Mouse (Mus musculus): ENCODE measurements around the gene Rab17. TPM values are rescaled to one million over a fixed set of nuclear protein-coding genes. Genes with fewer than 3 reads are reported as not detected.

Rab17 gene
- total and polyA plus RNA-seq, 2 experiments from 2014 or later = 5.6 to 8.4 TPM

DNA sequence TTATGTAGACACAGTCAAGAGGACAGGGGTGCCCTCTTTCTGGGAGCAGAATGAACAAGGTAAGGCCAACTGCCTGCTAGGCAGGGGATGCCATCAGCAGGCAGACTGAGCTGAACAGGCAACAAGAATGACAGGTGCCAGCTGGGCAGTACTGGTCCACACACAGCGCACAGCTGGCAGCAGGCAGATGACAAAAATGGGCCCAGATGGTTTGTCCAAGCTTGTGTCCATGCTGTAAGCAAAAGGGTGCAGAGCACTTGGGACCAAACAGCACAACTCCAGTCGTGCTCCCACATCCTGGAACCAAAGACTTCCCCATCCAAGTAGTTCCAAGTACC lies 4.1 kb upstream of the Rab17 start:
- Histone ChIP-seq H3K27me3 (ENCODE audit: control insufficient read depth, insufficient read depth, low read length) (no peaks in the 10 kb centered on the region), H3K9ac (replicated peaks; ENCODE audit: low read depth, low read length) (0 out of 2 replicates have a peak overlapping the region, but pooled peaks have one; percentile 30), H3K27ac (ENCODE audit: low read depth) (peak overlapping the region; percentile 36; the same call in 1 of the 2 replicates), H3K4me1 (ENCODE audit: control insufficient read depth, insufficient read depth) (peaks cover 30% of the 10 kb centered on the region), H3K9me3 (replicated peaks; ENCODE audit: control insufficient read depth, low read length) (no peaks in the 10 kb centered on the region), H3K36me3 (replicated peaks; ENCODE audit: control insufficient read depth, insufficient read depth, low read length) (no peaks in the 10 kb centered on the region), H3K4me2 (ENCODE audit: low read depth, low read length) (no peak overlapping the region), H3K4me3 (ENCODE audit: low read depth, low read length) (no peak overlapping the region)
- 77% methylated on average over 2 of the region's 2 CpGs for WGBS
- no peak for DNase-seq (ENCODE audit: low spot score)
- TF ChIP-seq EP300 (IDR thresholded peaks at IDR 0.05; ENCODE audit: low read depth) = no peak
- TF ChIP-seq CTCF (IDR thresholded peaks at IDR 0.05; ENCODE audit: low read depth) = no peak
- ATAC-seq (ENCODE audit: insufficient read depth, low read depth) = peak; percentile 32; the same call in 1 of the 2 replicates

DNA sequence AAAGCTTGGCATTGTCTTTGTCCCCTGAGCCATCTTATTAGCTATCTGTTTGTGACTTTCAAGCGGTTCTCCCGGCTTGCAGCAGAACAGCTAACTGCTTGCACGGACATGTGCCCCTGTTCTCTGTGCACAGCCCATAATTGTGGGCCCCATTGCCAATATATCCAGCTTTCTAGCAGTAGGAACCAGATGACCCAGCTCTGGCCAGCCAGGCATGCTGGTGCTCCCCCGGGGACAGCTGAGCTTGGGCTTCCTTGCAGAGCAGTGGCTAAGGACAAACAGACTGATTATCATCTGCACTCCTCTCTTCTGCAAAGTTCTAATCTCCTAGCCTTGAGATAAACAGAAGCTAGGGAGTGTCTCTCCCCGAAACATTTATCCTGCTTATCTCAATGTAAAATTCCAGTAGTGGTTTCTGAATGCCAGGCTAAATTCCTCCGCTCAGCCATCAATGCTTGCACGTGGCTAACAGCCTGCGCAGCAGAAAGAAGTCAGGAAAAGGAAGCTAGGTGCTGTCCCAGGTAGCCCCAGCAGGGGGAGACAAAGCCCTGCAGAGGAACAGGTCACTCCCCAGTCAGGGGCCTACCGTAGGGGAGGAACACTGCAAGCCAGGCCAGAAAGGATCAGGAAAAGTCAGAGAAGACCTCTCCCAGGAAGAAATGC lies 3.6 kb upstream of the Rab17 start:
- DNase-seq (ENCODE audit: low spot score) (peak; percentile 90), ATAC-seq (ENCODE audit: insufficient read depth, low read depth) (peak; percentile 79)
- no peaks in the 10 kb centered on the region for H3K27me3 ChIP-seq (ENCODE audit: control insufficient read depth, insufficient read depth, low read length)
- 13% methylated on average over 9 of the region's 9 CpGs for WGBS
- H3K9ac ChIP-seq (replicated peaks; ENCODE audit: low read depth, low read length) = 0 out of 2 replicates have a peak overlapping the region, but pooled peaks have one; percentile 30
- H3K4me1 ChIP-seq (ENCODE audit: control insufficient read depth, insufficient read depth) = peaks cover 35% of the 10 kb centered on the region
- no peaks in the 10 kb centered on the region for H3K9me3 ChIP-seq (replicated peaks; ENCODE audit: control insufficient read depth, low read length)
- H3K36me3 ChIP-seq (replicated peaks; ENCODE audit: control insufficient read depth, insufficient read depth, low read length) = no peaks in the 10 kb centered on the region
- H3K4me2 ChIP-seq (ENCODE audit: low read depth, low read length) = no peak overlapping the region
- TF ChIP-seq EP300 (IDR thresholded peaks at IDR 0.05; ENCODE audit: low read depth) (peak; percentile 86), CTCF (IDR thresholded peaks at IDR 0.05; ENCODE audit: low read depth) (peak; percentile 100)
- H3K4me3 ChIP-seq (ENCODE audit: low read depth, low read length) = no peak overlapping the region
- peak overlapping the region; percentile 36; the same call in 1 of the 2 replicates for H3K27ac ChIP-seq (ENCODE audit: low read depth)

DNA sequence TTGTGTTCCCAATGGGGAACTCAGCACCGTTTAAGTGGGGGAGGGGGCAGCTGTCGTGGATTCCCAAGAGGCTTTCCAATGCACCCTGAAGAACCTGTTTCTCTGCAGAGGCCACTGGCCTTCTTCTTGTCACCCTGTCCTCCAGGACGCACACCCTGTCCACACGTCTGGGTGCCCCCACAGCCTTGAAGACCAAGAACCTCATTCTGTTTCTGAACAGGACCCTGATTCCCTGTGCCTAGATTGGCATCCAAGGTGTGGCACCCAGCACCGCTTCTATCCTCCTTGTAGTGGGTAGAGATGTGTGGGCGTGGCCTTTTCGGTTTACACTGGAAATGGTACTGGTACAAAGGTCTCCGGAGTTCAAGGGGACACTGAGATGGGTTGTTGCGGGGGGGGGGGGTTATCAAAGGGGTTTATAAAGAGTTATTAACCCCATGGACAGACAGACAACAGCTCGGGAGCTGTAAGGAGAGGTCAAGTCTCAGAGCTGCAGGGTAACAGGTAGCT lies 475 bp upstream of the Rab17 start:
- Histone ChIP-seq H3K4me1 (ENCODE audit: control insufficient read depth, insufficient read depth) (peaks cover 32% of the 10 kb centered on the region), H3K27ac (ENCODE audit: low read depth) (no peak overlapping the region)

DNA sequence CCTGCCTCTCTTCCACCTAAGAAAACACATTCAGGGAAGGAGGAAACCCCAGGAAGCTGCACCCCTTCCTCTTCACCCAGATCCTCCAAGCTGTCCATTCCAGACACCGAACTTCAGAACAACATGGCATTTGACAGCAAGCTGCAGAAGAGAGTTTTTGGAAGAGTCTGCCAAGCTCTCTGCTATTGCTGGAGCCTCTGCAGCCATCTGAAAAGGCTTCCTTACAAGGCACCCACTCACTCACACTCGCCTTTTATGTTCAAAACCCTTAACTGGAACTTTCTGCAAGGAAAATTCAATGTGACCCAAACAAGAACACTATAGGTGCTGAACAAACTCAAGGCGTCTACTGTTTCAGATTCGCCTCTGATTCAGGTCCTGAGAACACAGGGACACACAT lies 812 bp downstream of the Rab17 start:
- 0 out of 2 replicates have a peak overlapping the region, but pooled peaks have one; percentile 12 for H3K4me2 ChIP-seq (ENCODE audit: low read depth, low read length)
- DNase-seq (ENCODE audit: low spot score) = no peak
- H3K4me1 ChIP-seq (ENCODE audit: control insufficient read depth, insufficient read depth) = peaks cover 26% of the 10 kb centered on the region
- no peak for ATAC-seq (ENCODE audit: insufficient read depth, low read depth)
- H3K27me3 ChIP-seq (ENCODE audit: control insufficient read depth, insufficient read depth, low read length) = no peaks in the 10 kb centered on the region
- H3K36me3 ChIP-seq (replicated peaks; ENCODE audit: control insufficient read depth, insufficient read depth, low read length) = no peaks in the 10 kb centered on the region
- TF ChIP-seq CTCF (IDR thresholded peaks at IDR 0.05; ENCODE audit: low read depth) = no peak
- TF ChIP-seq EP300 (IDR thresholded peaks at IDR 0.05; ENCODE audit: low read depth) = no peak
- 0 out of 2 replicates have a peak overlapping the region, but pooled peaks have one; percentile 2 for H3K27ac ChIP-seq (ENCODE audit: low read depth)
- no peak overlapping the region for H3K9ac ChIP-seq (replicated peaks; ENCODE audit: low read depth, low read length)
- 73% methylated on average over 4 of the region's 4 CpGs for WGBS
- H3K4me3 ChIP-seq (ENCODE audit: low read depth, low read length) = no peak overlapping the region
- no peaks in the 10 kb centered on the region for H3K9me3 ChIP-seq (replicated peaks; ENCODE audit: control insufficient read depth, low read length)

More for the DNA sequence above, 475 bp upstream of the Rab17 start:
- no peak overlapping the region for H3K4me3 ChIP-seq (ENCODE audit: low read depth, low read length)
- TF ChIP-seq CTCF (IDR thresholded peaks at IDR 0.05; ENCODE audit: low read depth) (no peak), EP300 (IDR thresholded peaks at IDR 0.05; ENCODE audit: low read depth) (no peak)
- H3K9me3 ChIP-seq (replicated peaks; ENCODE audit: control insufficient read depth, low read length) = no peaks in the 10 kb centered on the region
- ATAC-seq (ENCODE audit: insufficient read depth, low read depth) (no peak), DNase-seq (ENCODE audit: low spot score) (no peak)
- no peaks in the 10 kb centered on the region for H3K36me3 ChIP-seq (replicated peaks; ENCODE audit: control insufficient read depth, insufficient read depth, low read length)
- no peak overlapping the region for H3K4me2 ChIP-seq (ENCODE audit: low read depth, low read length)
- H3K27me3 ChIP-seq (ENCODE audit: control insufficient read depth, insufficient read depth, low read length) = no peaks in the 10 kb centered on the region
- 84% methylated on average over 10 of the region's 10 CpGs for WGBS
- no peak overlapping the region for H3K9ac ChIP-seq (replicated peaks; ENCODE audit: low read depth, low read length)

DNA sequence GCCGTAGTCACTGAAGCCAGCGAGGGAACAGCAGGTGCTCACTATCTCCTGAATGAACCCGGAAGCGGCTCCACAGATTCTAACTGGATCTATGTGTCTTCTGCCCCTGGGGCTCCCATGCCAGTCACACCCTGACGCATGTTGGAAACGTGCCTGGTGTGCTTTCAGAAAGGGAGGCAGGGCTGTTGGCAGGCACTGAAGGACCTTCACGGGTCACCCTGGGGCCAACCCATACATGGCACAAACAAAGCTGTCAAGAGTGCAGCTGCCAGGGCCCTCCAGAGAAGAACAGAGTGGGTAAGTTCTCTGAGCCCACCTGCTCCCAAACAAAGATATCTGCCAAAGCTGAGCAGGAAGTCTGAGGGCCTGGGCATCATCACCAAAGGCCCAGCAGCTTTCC lies 1.9 kb downstream of the Rab17 start:
- ATAC-seq (ENCODE audit: insufficient read depth, low read depth) (peak; percentile 90), DNase-seq (ENCODE audit: low spot score) (peak; percentile 88)
- WGBS = 28% methylated on average over 7 of the region's 7 CpGs
- 0 out of 2 replicates have a peak overlapping the region, but pooled peaks have one; percentile 12 for H3K4me2 ChIP-seq (ENCODE audit: low read depth, low read length)
- H3K27me3 ChIP-seq (ENCODE audit: control insufficient read depth, insufficient read depth, low read length) = no peaks in the 10 kb centered on the region
- no peaks in the 10 kb centered on the region for H3K36me3 ChIP-seq (replicated peaks; ENCODE audit: control insufficient read depth, insufficient read depth, low read length)
- no peak overlapping the region for H3K4me3 ChIP-seq (ENCODE audit: low read depth, low read length)
- H3K4me1 ChIP-seq (ENCODE audit: control insufficient read depth, insufficient read depth) = peaks cover 24% of the 10 kb centered on the region
- TF ChIP-seq CTCF (IDR thresholded peaks at IDR 0.05; ENCODE audit: low read depth) (no peak), EP300 (IDR thresholded peaks at IDR 0.05; ENCODE audit: low read depth) (peak; percentile 82)
- no peak overlapping the region for H3K9ac ChIP-seq (replicated peaks; ENCODE audit: low read depth, low read length)
- H3K27ac ChIP-seq (ENCODE audit: low read depth) = peak overlapping the region; percentile 73
- no peaks in the 10 kb centered on the region for H3K9me3 ChIP-seq (replicated peaks; ENCODE audit: control insufficient read depth, low read length)
